Mouse (Mus musculus): Measurements from ENCODE around the gene Mug1. TPM values are rescaled to one million over a fixed set of nuclear protein-coding genes. Genes with fewer than 3 reads are reported as not detected.
"Not testable (repeated sequence)": the region's sequence is repeated elsewhere in the genome, so short reads cannot be mapped to it uniquely, and the experiment has no call there.

Gene Mug1
- not detected in 2 replicates for polyA plus RNA-seq (2016; fragmentation: Nextera tagmentation; extraction: Ambion mirVana)

DNA sequence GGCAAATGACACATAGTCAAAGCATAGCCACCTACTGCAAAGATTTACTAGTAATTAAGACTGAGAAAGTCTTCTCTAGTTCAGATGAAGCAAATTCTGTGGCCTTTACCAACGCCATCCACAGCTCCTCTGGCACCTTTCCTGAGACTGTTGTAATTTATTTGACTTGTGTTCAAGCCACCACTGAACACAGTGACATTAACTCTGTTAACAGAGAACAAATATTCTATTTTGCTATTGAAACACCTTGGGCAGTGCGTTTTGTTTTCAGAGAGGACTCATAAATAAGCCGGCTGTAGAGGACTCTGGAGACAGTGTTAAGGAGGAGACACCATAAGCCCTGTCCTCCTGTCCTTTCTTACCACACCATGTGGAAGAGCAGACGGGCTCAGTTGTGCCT is at the start of gene Mug1:
Gene Mug1 (plus strand): TSS at position 271 of the 400 bp plus-strand sequence.
- WGBS, result 84% methylated on average over 4 of the region's 4 CpGs
- H3K4me1 ChIP-seq; H3K27me3 ChIP-seq; H3K9me3 ChIP-seq (replicated peaks); ATAC-seq (ENCODE audit: low FRiP score); H3K27ac ChIP-seq; H3K4me3 ChIP-seq; H3K4me2 ChIP-seq (replicated peaks); H3K36me3 ChIP-seq; H3K9ac ChIP-seq: not testable (repeated sequence)

DNA sequence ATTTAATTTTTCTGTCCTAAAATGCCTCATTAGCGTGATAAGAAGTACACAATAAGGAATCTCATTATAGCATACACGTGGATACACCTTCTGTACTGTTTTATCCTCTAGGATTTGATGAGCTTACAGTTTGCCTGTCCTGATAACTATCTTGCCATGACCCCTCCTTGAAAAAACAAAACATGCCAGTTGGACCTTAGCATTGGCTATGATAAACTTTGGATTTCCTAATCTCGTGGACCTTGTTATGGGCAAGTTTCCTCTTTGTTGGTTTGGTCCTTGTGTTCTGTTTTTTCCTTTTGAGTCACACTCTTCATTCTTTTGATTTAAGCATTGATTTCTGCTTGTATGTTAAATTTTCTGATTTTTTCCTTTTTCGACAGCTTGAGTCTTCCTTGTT is 10.3 kb upstream of the Mug1 start:
- ATAC-seq (ENCODE audit: low FRiP score), result no peak
- 79% methylated on average over 4 of the region's 4 CpGs for whole genome bisulfite sequencing
- Histone ChIP-seq H3K36me3 (no peaks in the 10 kb centered on the region), H3K27ac (no peak overlapping the region), H3K27me3 (no peaks in the 10 kb centered on the region), H3K4me3 (no peak overlapping the region), H3K4me2 (replicated peaks) (no peak overlapping the region), H3K9me3 (replicated peaks) (peaks cover 4% of the 10 kb centered on the region; the same call in 1 of the 2 replicates), H3K9ac (no peak overlapping the region), H3K4me1 (no peaks in the 10 kb centered on the region)

DNA sequence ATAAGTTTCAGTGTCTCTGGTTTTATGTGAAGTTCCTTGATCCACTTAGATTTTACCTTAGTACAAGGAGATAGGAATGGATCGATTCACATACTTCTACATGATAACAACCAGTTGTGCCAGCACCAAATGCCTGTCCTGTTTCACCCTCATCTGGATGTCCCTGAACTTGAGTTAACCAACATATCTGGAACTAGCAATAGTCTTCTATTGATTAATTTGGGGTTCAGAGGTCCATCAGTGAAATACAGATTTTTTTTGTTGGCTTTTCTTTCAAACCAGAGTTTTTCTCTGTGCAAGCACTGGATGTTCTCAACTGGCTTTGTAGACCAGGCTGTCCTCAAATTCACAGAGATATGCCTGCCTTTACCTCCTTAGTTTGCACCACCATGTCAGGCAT is 2.0 kb upstream of the Mug1 start:
- ATAC-seq (ENCODE audit: low FRiP score), result no peak
- Histone ChIP-seq H3K9me3 (replicated peaks) (peaks cover 7% of the 10 kb centered on the region; the same call in 1 of the 2 replicates), H3K27ac (no peak overlapping the region), H3K9ac (no peak overlapping the region), H3K4me3 (no peak overlapping the region), H3K4me2 (replicated peaks) (no peak overlapping the region), H3K36me3 (no peaks in the 10 kb centered on the region), H3K4me1 (no peaks in the 10 kb centered on the region), H3K27me3 (no peaks in the 10 kb centered on the region)
- WGBS, result 78% methylated on average over 1 of the region's 1 CpGs

DNA sequence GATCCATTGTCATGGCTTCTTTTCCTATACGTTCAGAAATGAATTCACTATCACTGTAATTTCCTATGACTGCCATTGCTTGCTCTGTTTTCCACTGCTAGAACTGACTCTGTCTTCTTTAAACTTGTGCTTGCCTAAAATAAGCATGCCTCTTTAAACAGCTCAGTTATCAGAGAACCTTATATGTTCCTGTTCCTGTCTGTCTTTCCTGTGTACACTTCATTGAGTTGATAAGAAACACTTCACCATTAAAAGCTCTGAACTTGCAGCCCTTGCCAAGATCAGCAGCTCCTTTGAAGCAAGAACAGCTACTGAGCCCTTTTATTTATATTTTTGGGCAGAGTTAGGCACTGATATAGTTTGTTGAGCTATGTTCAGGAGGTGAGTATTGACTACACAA is 10.0 kb downstream of the Mug1 start:
- Histone ChIP-seq H3K27ac (no peak overlapping the region), H3K36me3 (no peaks in the 10 kb centered on the region), H3K4me2 (replicated peaks) (no peak overlapping the region), H3K9ac (no peak overlapping the region), H3K4me1 (no peaks in the 10 kb centered on the region), H3K9me3 (replicated peaks) (no peaks in the 10 kb centered on the region), H3K27me3 (no peaks in the 10 kb centered on the region), H3K4me3 (no peak overlapping the region)
- no peak for ATAC-seq (ENCODE audit: low FRiP score)
- WGBS, result 52% methylated on average over 1 of the region's 1 CpGs

Other genes with a start within 250 kb of the Mug1 start
- gene A2m, start 203.2 kb upstream of the Mug1 start, polyA plus RNA-seq (2016; fragmentation: Nextera tagmentation; extraction: Ambion mirVana), result 4.1 and 4.9 TPM in 2 replicates
- not detected in 2 replicates for gene Gm7298, start 105.6 kb upstream of the Mug1 start, polyA plus RNA-seq (2016; fragmentation: Nextera tagmentation; extraction: Ambion mirVana)
- not detected in 2 replicates for gene Mug2, start 168.2 kb downstream of the Mug1 start, polyA plus RNA-seq (2016; fragmentation: Nextera tagmentation; extraction: Ambion mirVana)

Measured in hindbrain, embryonic 12.5 days (tissue).